Mouse (Mus musculus) kidney, postnatal 4 days (tissue): ENCODE measurements around the gene Mex3d.

Experiments used
- DNase-seq, 2 experiments: peaks; one replicate each; pipeline ENCODE4 v3.0.0; 2021; ENCODE audit warnings: mixed read lengths in 2 of 2

Mex3d gene

DNA sequence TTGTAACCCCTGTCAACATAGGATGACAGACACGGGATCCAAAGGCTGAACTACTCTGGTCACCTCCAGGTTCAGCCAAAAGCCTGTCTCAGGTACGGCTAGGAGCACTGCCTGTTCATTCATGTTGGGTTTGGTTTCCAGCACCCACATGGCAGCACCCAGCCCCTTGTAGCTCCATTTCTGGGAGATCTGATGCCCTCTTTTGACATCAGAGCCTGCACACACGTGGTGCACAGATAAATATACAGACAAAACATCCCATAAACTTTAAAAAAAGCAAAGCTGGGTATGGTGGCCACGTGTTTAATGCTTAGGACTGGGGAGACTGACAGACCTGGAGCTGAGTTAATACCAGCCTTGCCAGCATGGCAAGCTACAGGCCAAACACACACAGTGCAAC is 20.5 kb upstream of the Mex3d start:
- DNase-seq, result no peak

DNA sequence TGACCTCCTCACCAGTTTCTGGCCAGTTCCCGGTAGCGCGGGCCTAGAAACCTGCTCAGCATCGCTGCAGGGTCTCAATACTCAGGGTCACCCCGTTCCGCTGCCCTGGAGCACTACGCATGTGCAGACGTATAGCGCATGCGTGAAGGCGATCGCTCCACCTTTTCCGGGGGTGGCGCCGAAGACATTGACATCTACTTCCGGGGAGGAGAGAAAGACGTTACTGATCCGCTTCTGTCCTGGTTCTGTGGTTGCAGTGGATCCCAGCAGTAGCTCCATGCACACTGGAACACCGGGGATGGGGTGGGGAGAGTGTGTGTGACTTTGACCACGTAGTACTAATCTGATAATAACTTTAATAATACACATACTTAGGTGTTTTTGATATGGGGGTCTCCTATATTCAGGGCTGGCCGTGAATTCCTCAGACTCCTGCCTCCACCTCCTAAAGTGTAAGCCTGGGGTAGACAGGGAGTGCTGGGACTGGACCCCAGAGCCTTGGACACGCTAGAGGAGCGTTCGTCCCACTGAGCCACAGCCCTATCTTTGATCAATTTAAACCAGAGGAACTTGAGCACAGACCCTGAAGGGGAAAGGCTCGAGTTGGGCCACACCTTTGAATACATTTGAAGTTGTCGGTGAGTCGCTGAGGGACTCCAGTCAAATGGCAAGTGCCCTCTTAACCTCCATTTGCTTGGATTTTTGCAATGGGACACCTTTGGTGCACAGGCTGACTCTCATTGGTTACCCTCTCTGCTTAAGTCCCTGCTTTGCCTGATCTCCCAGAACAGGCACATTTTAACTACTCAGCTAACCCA is 19.4 kb upstream of the Mex3d start, which contains the start of gene Uqcr11:
Gene Uqcr11 (minus strand): TSS at position 147 of the 818 bp plus-strand sequence.
- peak; percentile 92 to 95 for DNase-seq

- peak in 1 of 2 experiments; percentile 54 for DNase-seq
Observed at GRCm38 (mm10) chr10:80405481-80406173, 18.2 kb upstream of the Mex3d start.

DNA sequence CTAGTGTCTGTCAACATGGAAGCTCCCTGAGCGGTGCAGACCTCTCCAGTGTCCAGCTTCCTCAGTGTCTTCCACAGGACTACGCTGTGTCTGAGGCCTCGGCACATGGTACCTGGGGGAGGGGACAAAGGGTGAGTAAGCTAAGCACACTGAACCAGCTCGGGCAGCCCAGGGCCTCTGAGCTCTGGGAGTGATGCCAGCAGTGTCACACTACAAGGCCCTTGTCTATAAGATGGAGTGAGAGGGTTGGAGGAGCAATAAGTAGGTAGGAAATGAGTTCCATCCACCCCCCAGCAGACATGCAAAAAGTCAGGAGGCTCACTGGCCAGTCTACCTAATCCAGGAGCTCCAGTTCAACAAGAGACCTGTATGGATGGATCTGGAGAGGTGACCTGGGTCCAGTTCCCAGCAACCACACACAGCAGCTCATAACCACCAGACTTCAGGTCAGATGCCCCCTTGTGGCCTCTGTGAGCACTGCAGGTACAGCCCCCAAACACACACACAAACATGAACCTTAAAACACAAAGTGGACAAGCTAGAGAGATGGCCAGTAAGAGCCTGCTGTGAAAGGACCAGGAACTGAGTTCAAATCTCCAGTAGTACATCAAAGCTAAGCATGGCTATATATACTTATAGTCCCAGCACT is 15.7 kb upstream of the Mex3d start:
- peak; percentile 51 to 55 for DNase-seq

GRCm38 (mm10) chr10:80400704-80401161 is 13.3 kb upstream of the Mex3d start:
- no peak for DNase-seq

- DNase-seq, result no peak
Observed at GRCm38 (mm10) chr10:80399973-80400703, 12.7 kb upstream of the Mex3d start.

GRCm38 (mm10) chr10:80399191-80399972 is 11.9 kb upstream of the Mex3d start, which contains the start of gene Mbd3:
Mbd3 (minus strand) TSS chr10:80399550.
- peak; percentile 99 to 100 for DNase-seq

- peak; percentile 99 for DNase-seq
Observed at GRCm38 (mm10) chr10:80398719-80399190, 11.3 kb upstream of the Mex3d start.

DNA sequence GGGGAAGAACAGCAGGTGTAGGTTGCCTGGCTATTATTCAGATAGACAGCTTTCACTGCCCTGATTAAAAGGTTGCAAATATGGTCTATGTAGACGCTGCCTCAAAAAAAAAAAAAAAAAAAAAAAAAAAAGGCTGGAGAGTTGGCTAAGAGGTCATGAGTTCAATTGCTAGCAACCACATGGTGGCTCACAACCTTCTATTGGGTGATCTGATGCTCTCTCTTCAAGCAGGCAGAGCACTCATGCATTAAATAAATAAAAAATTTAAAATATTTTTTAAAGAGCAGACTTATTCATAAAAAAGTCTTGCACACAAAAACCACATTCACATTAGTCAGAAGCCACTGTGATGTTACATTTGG is 10.7 kb upstream of the Mex3d start:
- no peak for DNase-seq

GRCm38 (mm10) chr10:80397524-80398173 is 10.2 kb upstream of the Mex3d start:
- no peak for DNase-seq

DNA sequence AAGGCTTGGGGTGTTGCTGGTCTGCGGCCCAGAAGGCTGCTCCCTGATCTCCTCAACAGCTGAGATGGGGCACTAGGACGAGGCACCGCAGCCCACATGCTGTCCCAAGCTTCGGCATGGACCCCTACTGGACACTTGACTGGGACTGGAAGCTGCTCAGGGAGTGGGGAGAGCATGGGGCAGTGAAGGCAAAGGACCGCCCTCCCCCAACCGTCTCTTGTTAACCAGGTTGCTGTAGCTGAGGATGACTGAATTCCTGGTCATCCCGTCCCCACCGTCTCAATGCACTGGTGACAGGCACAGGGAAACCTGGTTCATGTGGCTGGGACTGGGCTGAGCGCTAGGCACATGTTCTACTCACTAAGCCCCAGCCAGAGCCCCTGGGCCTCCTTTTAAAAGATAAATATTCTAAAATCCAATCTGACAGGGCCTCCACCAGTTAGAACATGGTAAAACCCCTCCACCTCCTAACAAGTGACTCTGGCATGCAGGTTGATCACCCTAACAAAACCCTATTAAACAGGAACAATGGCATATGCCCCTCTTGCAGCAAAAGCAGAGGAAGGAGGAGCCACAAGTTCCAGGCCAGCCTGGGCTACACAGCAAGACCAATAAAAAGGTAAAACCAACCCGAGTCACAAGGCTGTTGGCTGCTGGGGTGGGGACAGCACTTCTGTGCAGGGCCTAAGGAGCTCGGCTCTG is 9.5 kb upstream of the Mex3d start:
- no peak for DNase-seq

DNA sequence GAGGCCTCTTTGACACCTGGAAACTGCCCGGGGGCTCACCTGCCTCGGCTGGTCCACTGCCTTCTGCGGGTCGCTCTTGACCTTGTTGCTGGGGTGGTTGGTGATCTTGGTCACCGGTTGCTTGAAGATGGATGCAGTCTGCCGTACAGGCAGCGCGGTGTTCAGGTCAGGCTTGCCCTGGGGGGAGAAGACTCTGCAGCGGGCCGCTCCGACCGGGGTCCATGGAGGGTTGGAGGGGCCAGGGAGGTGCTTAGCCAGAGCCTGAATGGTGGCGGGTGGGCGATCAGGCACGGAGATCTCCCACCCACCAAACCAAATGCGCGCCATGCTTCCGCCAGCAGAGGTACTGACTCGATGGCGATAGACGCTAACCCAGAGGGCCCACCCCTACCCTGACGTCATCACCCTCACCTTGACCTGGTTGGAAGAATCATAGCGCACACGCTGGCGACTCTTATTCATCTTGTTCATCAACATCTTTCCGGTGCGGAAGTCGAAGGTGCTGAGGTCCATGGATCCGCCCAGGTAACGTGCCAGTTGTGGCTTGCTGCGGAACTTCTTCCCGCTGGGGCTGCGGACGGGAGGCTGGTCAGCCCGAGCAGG is 7.7 kb upstream of the Mex3d start:
- no peak for DNase-seq

- DNase-seq, result peak in 1 of 2 experiments; percentile 58
Observed at GRCm38 (mm10) chr10:80392687-80393086, 5.2 kb upstream of the Mex3d start.

DNA sequence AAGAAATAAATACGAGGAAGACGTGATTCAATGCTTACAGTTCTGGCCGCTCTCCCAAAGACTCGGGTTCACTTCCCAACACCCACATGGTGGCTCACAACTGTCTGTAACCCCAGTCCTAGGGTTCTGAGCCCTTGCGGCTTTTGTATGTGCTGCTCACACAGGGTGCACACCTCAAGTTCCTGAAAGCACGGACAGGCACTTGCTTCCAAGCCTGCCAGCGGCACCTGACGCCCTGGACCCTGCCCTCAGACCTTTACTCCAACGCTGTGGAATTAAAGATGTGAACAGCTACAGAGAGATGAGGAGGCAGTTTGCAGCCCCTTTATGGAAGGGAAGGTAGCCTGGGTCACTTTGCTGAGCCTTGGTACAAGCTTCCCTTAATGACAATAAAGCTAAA is 3.2 kb upstream of the Mex3d start:
- DNase-seq, result no peak

DNA sequence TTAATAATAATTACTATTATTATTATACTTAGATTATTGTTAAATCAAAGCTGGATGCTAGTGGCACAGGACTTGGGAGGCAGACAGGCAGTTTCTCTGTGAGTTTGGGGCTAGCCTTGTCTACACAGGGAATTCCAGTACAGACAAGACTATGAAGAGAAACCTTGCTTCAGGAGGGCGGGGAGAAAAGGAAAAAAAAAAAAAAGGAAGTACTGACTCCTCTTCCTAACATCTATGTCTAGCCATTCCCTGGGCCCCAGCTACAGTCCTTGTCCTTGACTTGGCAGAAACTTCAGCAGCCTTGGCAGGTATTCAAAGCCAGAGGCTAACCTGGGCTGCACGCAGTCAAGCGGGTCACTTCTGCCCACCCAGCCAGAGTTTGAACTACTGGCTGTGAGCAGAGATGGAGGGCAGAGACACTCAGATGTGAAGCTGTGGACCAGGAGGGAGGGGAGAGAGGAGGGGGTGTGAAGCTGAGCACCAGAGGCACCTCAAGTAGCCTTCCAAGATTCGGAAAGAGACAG is 1.8 kb upstream of the Mex3d start:
- DNase-seq, result no peak

- no peak for DNase-seq
Observed at GRCm38 (mm10) chr10:80388731-80389130, 1.3 kb upstream of the Mex3d start.

DNA sequence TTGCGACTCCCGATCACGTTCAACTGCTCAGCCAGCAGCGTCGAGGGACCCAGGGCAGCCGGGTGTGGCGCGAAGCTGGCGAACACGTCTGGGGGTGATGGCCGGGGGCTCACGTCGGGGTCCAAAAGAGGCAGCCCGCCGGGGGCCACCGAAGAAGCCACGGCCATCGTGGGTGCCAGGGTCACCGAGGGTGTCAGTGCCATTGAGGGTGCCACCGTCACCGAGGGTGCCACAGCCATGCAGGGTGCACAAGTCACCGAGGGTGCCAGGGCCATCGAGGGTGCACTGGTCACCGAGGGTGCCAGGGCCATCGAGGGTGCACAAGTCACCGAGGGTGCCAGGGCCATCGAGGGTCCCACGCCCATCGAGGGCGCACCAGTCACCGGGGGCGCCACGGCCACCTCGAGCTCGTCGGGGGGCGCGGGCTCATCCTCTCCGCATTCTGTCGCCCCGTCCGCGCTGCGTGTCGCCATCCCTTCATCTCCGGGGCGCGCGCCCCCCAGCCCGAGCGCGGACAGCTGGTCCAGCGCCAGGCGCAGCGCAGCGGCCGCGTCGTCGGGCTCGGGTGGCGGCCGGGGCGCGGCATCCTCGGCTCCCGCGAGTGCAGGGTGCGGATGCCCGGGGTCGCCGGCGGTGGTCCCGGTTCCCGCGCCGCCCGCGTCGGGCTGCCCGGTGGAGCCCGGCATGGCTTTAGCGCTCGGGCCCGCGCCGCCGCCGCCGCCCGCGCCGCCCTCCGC is 556 bp downstream of the Mex3d start:
- DNase-seq, result peak; percentile 48 to 67

DNA sequence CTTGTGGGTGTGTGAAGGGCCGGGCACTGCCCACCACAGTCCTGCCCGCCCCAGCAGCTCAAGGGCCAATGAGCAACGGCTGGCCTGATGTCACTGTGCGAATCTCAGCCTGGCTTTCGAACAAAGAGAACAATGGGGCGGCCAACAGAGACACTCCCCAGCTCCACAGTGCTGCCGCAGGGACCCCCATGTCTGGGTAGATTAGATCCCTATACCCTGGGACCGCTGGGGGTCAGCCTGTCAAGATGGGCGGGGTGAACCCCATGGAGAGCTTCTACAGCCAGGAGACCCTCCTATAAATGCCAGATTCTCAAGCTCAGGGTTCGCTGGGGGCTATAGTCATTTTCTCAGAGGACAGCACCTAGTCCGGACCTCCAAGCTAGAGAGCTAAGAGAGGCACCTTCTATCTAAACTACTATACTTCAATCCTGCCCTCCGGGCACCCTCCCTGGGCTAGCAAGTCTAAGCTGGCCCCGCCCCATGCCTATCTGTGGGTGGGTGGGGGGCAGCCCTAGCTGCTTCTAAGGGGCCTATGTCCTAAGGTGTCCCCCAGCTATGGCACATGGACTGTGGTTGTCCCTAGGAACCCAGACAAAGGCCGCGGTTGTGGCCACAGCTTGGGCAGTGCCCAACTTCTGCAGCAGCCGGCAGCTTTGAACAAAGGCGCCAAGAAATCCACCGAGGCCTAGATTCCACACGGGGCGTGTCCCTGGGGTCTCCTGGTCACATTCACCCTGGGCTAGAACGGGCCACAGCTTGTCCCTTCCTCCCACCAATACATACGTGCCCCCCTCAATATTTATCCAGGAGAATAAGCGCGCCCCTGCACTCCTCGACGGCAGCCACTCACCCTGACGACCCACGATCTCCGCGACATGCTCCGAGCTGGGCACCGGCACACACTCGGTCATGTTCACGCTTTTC is 1.4 kb downstream of the Mex3d start:
- peak; percentile 71 to 79 for DNase-seq
